Mouse (Mus musculus) liver, adult (tissue): ENCODE data around the gene Vwa2.

ENCODE experiments used
- GATA4 ChIP-seq: IDR thresholded peaks from 2 replicates; pipeline ENCODE4 v1.6.1; 2014; ENCODE audit warnings: mild to moderate bottlenecking, low read length; ENCODE audit not compliant: insufficient replicate concordance

The Vwa2 gene

GRCm38 (mm10) chr19:56955568-56956513 lies 81.8 kb downstream of the Vwa2 start:
- TF ChIP-seq GATA4: no peak

- TF ChIP-seq GATA4: no peak
Measured at GRCm38 (mm10) chr19:56958011-56958410, 84.0 kb downstream of the Vwa2 start.

GRCm38 (mm10) chr19:56958582-56959021 lies 84.6 kb downstream of the Vwa2 start:
- no peak for TF ChIP-seq GATA4

- no peak for TF ChIP-seq GATA4
Measured at GRCm38 (mm10) chr19:56959057-56959456, 85.0 kb downstream of the Vwa2 start.

GRCm38 (mm10) chr19:56959601-56960000 lies 85.6 kb downstream of the Vwa2 start:
- no peak for TF ChIP-seq GATA4
